Mouse (Mus musculus) heart, embryonic 11.5 days (tissue): ENCODE results near the gene Auts2. TPM values are rescaled to one million over a fixed set of nuclear protein-coding genes. Genes with fewer than 3 reads are reported as not detected.

Experiments used
- ATAC-seq: fragments of 200-750 bp; cut with Nextera tagmentation; replicated peaks from 2 replicates; pipeline ENCODE4 v1.8.0; 2017; ENCODE audit warnings: moderate library complexity; ENCODE audit not compliant: insufficient number of reproducible peaks, low FRiP score, low TSS enrichment
- H3K27ac ChIP-seq: fragments of 300-500 bp; sonication (generic); 2 replicates; pipeline ENCODE4 v1.5.1; 2014; ENCODE audit warnings: mild to moderate bottlenecking, low read depth, low read length
- H3K27me3 ChIP-seq: fragments of 300-500 bp; sonication (generic); 2 replicates; pipeline ENCODE4 v1.6.1; 2014; ENCODE audit warnings: mild to moderate bottlenecking, low read length, mixed read lengths; ENCODE audit not compliant: control insufficient read depth, insufficient read depth
- H3K36me3 ChIP-seq: fragments of 300-500 bp; sonication (generic); 2 replicates; pipeline ENCODE4 v1.6.1; 2014; ENCODE audit warnings: mild to moderate bottlenecking, low read length, moderate library complexity, mixed read lengths; ENCODE audit not compliant: control insufficient read depth, insufficient read depth
- H3K4me1 ChIP-seq: fragments of 300-500 bp; sonication (generic); 2 replicates; pipeline ENCODE4 v1.6.1; 2014; ENCODE audit warnings: low read length; ENCODE audit not compliant: control insufficient read depth, insufficient read depth
- H3K4me2 ChIP-seq: fragments of 300-500 bp; sonication (generic); 2 replicates; pipeline ENCODE4 v1.6.1; 2014; ENCODE audit warnings: mild to moderate bottlenecking, moderate library complexity
- H3K4me3 ChIP-seq: fragments of 300-500 bp; sonication (generic); 2 replicates; pipeline ENCODE4 v1.5.1; 2014; ENCODE audit warnings: low read depth, low read length
- H3K9ac ChIP-seq: fragments of 300-500 bp; sonication (generic); 2 replicates; pipeline ENCODE4 v1.6.1; 2014; ENCODE audit warnings: mild to moderate bottlenecking, low read depth, low read length, moderate library complexity
- H3K9me3 ChIP-seq: fragments of 300-500 bp; sonication (generic); replicated peaks from 2 replicates; pipeline ENCODE4 v1.6.1; 2016; ENCODE audit warnings: low read length; ENCODE audit not compliant: control insufficient read depth
- WGBS: fragments of 180-500 bp; shearing (Covaris S2); extraction: QIAGEN DNeasy Blood & Tissue Kit; methylation state at CpG from one replicate; pipeline ENCODE4 v1.1.7; 2014; ENCODE audit not compliant: insufficient replicate concordance; 5-methylcytosine and 5-hydroxymethylcytosine counted together
- polyA plus RNA-seq: library from polyadenylated mRNA; unstranded; fragments of >200 nt; fragmentation: Nextera tagmentation; extraction: Ambion mirVana; gene quantifications from 2 replicates; pipeline ENCODE4 v1.2.1, GENCODE M21; 2014

The Auts2 gene
- polyA plus RNA-seq, 1 experiment from 2014 or later = 19.8 TPM

GRCm38 (mm10) chr5:132248069-132248468 is 295.1 kb downstream of the Auts2 start:
- H3K36me3 ChIP-seq = no peaks in the 10 kb centered on the region
- no peak overlapping the region for H3K4me3 ChIP-seq
- H3K27ac ChIP-seq = no peak overlapping the region
- H3K4me2 ChIP-seq = no peak overlapping the region
- 73% methylated on average over 7 of the region's 7 CpGs for WGBS
- H3K9ac ChIP-seq = no peak overlapping the region
- no peak for ATAC-seq
- no peaks in the 10 kb centered on the region for H3K9me3 ChIP-seq
- H3K27me3 ChIP-seq = no peaks in the 10 kb centered on the region
- peaks cover 11% of the 10 kb centered on the region for H3K4me1 ChIP-seq

- 74% methylated on average over 5 of the region's 5 CpGs for WGBS
- H3K4me1 ChIP-seq = peaks cover 13% of the 10 kb centered on the region
- no peaks in the 10 kb centered on the region for H3K36me3 ChIP-seq
- no peak for ATAC-seq
- H3K27ac ChIP-seq = no peak overlapping the region
- H3K4me3 ChIP-seq = no peak overlapping the region
- H3K4me2 ChIP-seq = no peak overlapping the region
- no peaks in the 10 kb centered on the region for H3K9me3 ChIP-seq
- no peak overlapping the region for H3K9ac ChIP-seq
- H3K27me3 ChIP-seq = no peaks in the 10 kb centered on the region
These were observed 307.7 kb downstream of the Auts2 start for GRCm38 (mm10) chr5:132235460-132235859.

GRCm38 (mm10) chr5:132234471-132234870 is 308.7 kb downstream of the Auts2 start:
- Histone ChIP-seq H3K36me3 (no peaks in the 10 kb centered on the region), H3K27me3 (no peaks in the 10 kb centered on the region), H3K4me3 (no peak overlapping the region), H3K9ac (no peak overlapping the region), H3K9me3 (no peaks in the 10 kb centered on the region), H3K4me1 (peaks cover 21% of the 10 kb centered on the region), H3K27ac (no peak overlapping the region), H3K4me2 (no peak overlapping the region)
- no peak for ATAC-seq
- 80% methylated on average over 7 of the region's 7 CpGs for WGBS

- Histone ChIP-seq H3K36me3 (no peaks in the 10 kb centered on the region), H3K9me3 (no peaks in the 10 kb centered on the region), H3K4me1 (peaks cover 26% of the 10 kb centered on the region), H3K27ac (no peak overlapping the region), H3K4me2 (peak overlapping the region; percentile 32; the same call in 1 of the 2 replicates), H3K27me3 (no peaks in the 10 kb centered on the region; the same call in 1 of the 2 replicates), H3K4me3 (no peak overlapping the region), H3K9ac (0 out of 2 replicates have a peak overlapping the region, but pooled peaks have one; percentile 22)
- no peak for ATAC-seq
- WGBS = 33% methylated on average over 10 of the region's 10 CpGs
These were observed 311.7 kb downstream of the Auts2 start for GRCm38 (mm10) chr5:132231280-132232047.

- Histone ChIP-seq H3K9me3 (no peaks in the 10 kb centered on the region), H3K36me3 (peaks cover 3% of the 10 kb centered on the region; the same call in 1 of the 2 replicates), H3K4me2 (peak overlapping the region; percentile 49), H3K27me3 (no peaks in the 10 kb centered on the region; the same call in 1 of the 2 replicates), H3K4me3 (no peak overlapping the region), H3K27ac (peak overlapping the region; percentile 41; the same call in 1 of the 2 replicates), H3K4me1 (peaks cover 26% of the 10 kb centered on the region), H3K9ac (no peak overlapping the region)
- WGBS = 9% methylated on average over 8 of the region's 8 CpGs
- peak; percentile 79 for ATAC-seq
These were observed 313.3 kb downstream of the Auts2 start for GRCm38 (mm10) chr5:132229644-132230357.

GRCm38 (mm10) chr5:132229023-132229422 is 314.1 kb downstream of the Auts2 start:
- 45% methylated on average over 1 of the region's 1 CpGs for WGBS
- Histone ChIP-seq H3K36me3 (peaks cover 3% of the 10 kb centered on the region; the same call in 1 of the 2 replicates), H3K4me3 (no peak overlapping the region; the same call in 1 of the 2 replicates), H3K9ac (no peak overlapping the region), H3K9me3 (no peaks in the 10 kb centered on the region), H3K4me2 (no peak overlapping the region; the same call in 1 of the 2 replicates), H3K27me3 (no peaks in the 10 kb centered on the region; the same call in 1 of the 2 replicates), H3K4me1 (peaks cover 26% of the 10 kb centered on the region), H3K27ac (0 out of 2 replicates have a peak overlapping the region, but pooled peaks have one; percentile 41)
- no peak for ATAC-seq

GRCm38 (mm10) chr5:132220376-132220930 is 322.7 kb downstream of the Auts2 start:
- no peak for ATAC-seq
- 86% methylated on average over 12 of the region's 12 CpGs for WGBS
- H3K4me1 ChIP-seq = 0 out of 2 replicates have a peak, but pooled peaks cover 4% of the 10 kb centered on the region
- H3K27ac ChIP-seq = no peak overlapping the region
- H3K4me3 ChIP-seq = no peak overlapping the region
- H3K9me3 ChIP-seq = no peaks in the 10 kb centered on the region
- H3K9ac ChIP-seq = no peak overlapping the region
- no peaks in the 10 kb centered on the region for H3K27me3 ChIP-seq
- H3K4me2 ChIP-seq = no peak overlapping the region
- 0 out of 2 replicates have a peak, but pooled peaks cover 1% of the 10 kb centered on the region for H3K36me3 ChIP-seq

- WGBS = 87% methylated on average over 2 of the region's 2 CpGs
- no peak overlapping the region for H3K4me2 ChIP-seq
- no peaks in the 10 kb centered on the region for H3K9me3 ChIP-seq
- H3K4me3 ChIP-seq = no peak overlapping the region
- H3K9ac ChIP-seq = no peak overlapping the region
- no peak for ATAC-seq
- no peaks in the 10 kb centered on the region for H3K27me3 ChIP-seq
- 0 out of 2 replicates have a peak, but pooled peaks cover 4% of the 10 kb centered on the region for H3K4me1 ChIP-seq
- H3K36me3 ChIP-seq = no peaks in the 10 kb centered on the region
- no peak overlapping the region for H3K27ac ChIP-seq
These were observed 327.0 kb downstream of the Auts2 start for GRCm38 (mm10) chr5:132216143-132216542.
